Mouse (Mus musculus) heart, adult 2 months (tissue): ENCODE results near the gene Cd27. TPM values are rescaled to one million over a fixed set of nuclear protein-coding genes. Genes with fewer than 3 reads are reported as not detected.
"Not testable (repeated sequence)": the region's sequence is repeated elsewhere in the genome, so short reads cannot be mapped to it uniquely, and the experiment has no call there.

ENCODE experiments used
- DNase-seq, 2 experiments: peaks; one replicate each; pipeline ENCODE4 v3.0.0; 2021
- H3K27ac ChIP-seq: fragments of 200-600 bp; 2 replicates; pipeline ENCODE4 v1.8.1; 2022
- H3K27me3 ChIP-seq: fragments of 200-500 bp; 2 replicates; pipeline ENCODE4 v1.6.1; 2012; ENCODE audit warnings: mild to moderate bottlenecking, low read length, inconsistent platforms, mixed read lengths; ENCODE audit not compliant: control insufficient read depth, insufficient read depth
- H3K36me3 ChIP-seq: fragments of 200-500 bp; 2 replicates; pipeline ENCODE4 v1.6.1; 2012; ENCODE audit warnings: low read length, inconsistent platforms; ENCODE audit not compliant: control insufficient read depth, insufficient read depth
- H3K4me1 ChIP-seq: fragments of 200-500 bp; 2 replicates; pipeline ENCODE4 v1.6.1; 2011; ENCODE audit warnings: low read length; ENCODE audit not compliant: control insufficient read depth, insufficient read depth
- H3K4me3 ChIP-seq: fragments of 200-600 bp; 2 replicates; pipeline ENCODE4 v1.8.1; 2022
- H3K79me2 ChIP-seq: fragments of 200-500 bp; replicated peaks from 2 replicates; pipeline ENCODE4 v1.6.1; 2012; ENCODE audit warnings: mild to moderate bottlenecking, inconsistent platforms, low read length, moderate library complexity, mixed read lengths; ENCODE audit not compliant: control insufficient read depth, insufficient read depth
- H3K9ac ChIP-seq: fragments of 200-500 bp; 2 replicates; pipeline ENCODE4 v1.6.1; 2012; ENCODE audit warnings: low read depth, mild to moderate bottlenecking, control low read depth, inconsistent platforms, low read length, mixed read lengths
- CTCF ChIP-seq: fragments of 200-600 bp; IDR thresholded peaks from 2 replicates; pipeline ENCODE4 v1.8.1; 2022; ENCODE audit warnings: antibody characterized with exemption, mild to moderate bottlenecking, moderate library complexity
- EP300 ChIP-seq: fragments of 200-500 bp; IDR thresholded peaks from 2 replicates; pipeline ENCODE4 v1.6.1; 2011; ENCODE audit warnings: low read depth, low read length, control low read depth; ENCODE audit not compliant: insufficient read depth
- POLR2A ChIP-seq: fragments of 200-500 bp; IDR thresholded peaks from 2 replicates; pipeline ENCODE4 v1.6.1; 2011; ENCODE audit warnings: mild to moderate bottlenecking, low read depth, low read length, control low read depth; ENCODE audit not compliant: insufficient read depth
- WGBS: fragments of 180-500 bp; shearing (Covaris S2); methylation state at CpG from one replicate; pipeline ENCODE4 v1.1.7; 2018; 5-methylcytosine and 5-hydroxymethylcytosine counted together
- intact Hi-C: fragments of 180-260 bp; cut with DNase I; formaldehyde crosslinking; loops from one replicate; pipeline ENCODE4 v1.15.1; 2025
- polyA plus RNA-seq: library from polyadenylated mRNA; depleted of rRNA; stranded (reverse); fragments of >200 nt; gene quantifications from 2 replicates; pipeline ENCODE4 v1.2.3, GENCODE M21; 2012
- total RNA-seq, 2 experiments: library from RNA; stranded (reverse); gene quantifications; 2 replicates each; pipeline ENCODE4 v1.2.3; 2021

Cd27 gene
- total and polyA plus RNA-seq, 3 experiments = 0.41 to 2.2 (median 0.42) TPM

DNA sequence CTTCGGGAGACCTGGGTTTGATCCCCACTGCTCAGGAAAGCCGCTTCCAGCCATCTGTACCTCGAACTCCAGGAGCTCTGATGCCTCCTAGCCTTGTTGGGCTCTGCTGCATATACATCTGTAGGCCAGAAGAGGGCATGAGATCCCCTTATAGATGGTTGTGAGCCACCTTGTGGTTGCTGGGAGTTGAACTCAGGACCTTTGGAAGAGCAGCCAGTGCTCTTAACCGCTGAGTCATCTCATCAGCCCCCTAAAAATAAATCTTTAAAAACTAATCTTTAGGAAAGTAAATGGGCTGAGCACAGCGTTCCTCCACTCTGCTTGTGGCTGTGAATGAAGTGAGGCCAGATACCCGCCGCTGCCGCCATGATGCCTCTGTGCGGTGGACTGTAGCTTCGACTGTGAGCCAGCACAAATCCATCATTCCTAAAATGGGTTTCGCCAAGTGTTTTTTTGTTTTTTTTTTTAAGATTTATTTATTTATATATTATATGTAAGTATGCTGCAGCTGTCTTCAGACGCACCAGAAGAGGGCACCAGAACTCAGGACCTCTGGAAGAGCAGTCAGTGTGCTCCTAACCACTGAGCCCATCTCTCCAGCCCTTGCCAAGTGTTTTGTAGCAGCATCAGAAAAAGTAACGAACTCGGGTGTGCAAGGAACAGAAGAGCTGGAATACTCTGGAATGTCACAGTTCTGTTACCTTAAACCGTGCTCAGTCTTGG, 38.2 kb upstream of the Cd27 start:
- H3K4me1 ChIP-seq = no peaks in the 10 kb centered on the region; the same call in 1 of the 2 replicates
- 53% methylated on average over 15 of the region's 15 CpGs for WGBS
- TF ChIP-seq POLR2A = no peak
- peak; percentile 59 for TF ChIP-seq CTCF
- H3K79me2 ChIP-seq = no peaks in the 10 kb centered on the region
- H3K4me3 ChIP-seq = no peak overlapping the region
- H3K36me3 ChIP-seq = no peaks in the 10 kb centered on the region
- H3K9ac ChIP-seq = no peak overlapping the region
- no peaks in the 10 kb centered on the region for H3K27me3 ChIP-seq
- no peak overlapping the region for H3K27ac ChIP-seq
- peak in 1 of 2 experiments; percentile 36 for DNase-seq
- intact Hi-C loops = loop anchor here (1.0 to 5.0 kb wide), 4 partner anchors 38 to 228 kb away; partner anchors contain the start of genes Acrbp, Gapdh and Ltbr

DNA sequence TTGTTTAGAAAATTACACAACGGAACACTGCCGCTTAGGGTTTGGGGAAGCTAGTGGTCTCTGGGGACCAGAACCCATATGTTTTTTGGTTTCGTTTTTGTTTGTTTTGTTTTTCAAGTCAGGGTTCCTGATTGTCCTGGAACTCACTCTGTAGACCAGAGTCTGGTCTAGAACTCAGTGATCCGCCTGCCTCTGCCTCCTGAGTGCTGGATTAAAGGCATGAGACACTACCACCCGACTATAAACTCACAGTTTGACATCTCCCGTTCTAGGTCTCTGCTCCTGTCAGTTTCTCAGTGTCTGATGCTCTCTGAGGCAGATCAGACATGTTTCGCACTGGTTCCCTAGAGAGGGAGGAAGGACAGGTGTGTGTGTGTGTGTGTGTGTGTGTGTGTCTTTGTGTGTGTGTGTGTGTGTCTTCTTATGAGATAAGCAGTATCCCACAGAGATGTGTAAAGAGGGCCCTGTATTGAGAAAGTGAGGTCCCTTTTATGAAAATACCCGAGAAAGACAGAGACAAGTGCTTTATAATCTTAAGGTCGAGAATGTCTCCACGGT, 35.5 kb upstream of the Cd27 start:
- no peaks in the 10 kb centered on the region for H3K36me3 ChIP-seq
- no peak overlapping the region for H3K9ac ChIP-seq
- TF ChIP-seq EP300 = no peak
- TF ChIP-seq POLR2A = no peak
- TF ChIP-seq CTCF = no peak
- no peaks in the 10 kb centered on the region; the same call in 1 of the 2 replicates for H3K4me1 ChIP-seq
- H3K4me3 ChIP-seq = no peak overlapping the region
- peak overlapping the region; percentile 21; the same call in 1 of the 2 replicates for H3K27ac ChIP-seq
- no peaks in the 10 kb centered on the region for H3K27me3 ChIP-seq
- no peak for DNase-seq
- 64% methylated on average over 10 of the region's 10 CpGs for WGBS
- intact Hi-C loops = loop anchor here (5.0 kb wide), 3 partner anchors 105 to 225 kb away; partner anchors contain the start of genes Acrbp and Gapdh
- no peaks in the 10 kb centered on the region for H3K79me2 ChIP-seq

- 11% methylated on average over 17 of the region's 17 CpGs for WGBS
- Histone ChIP-seq H3K27me3 (no peaks in the 10 kb centered on the region), H3K4me3 (no peak overlapping the region; the same call in 1 of the 2 replicates), H3K4me1 (no peaks in the 10 kb centered on the region; the same call in 1 of the 2 replicates), H3K36me3 (no peaks in the 10 kb centered on the region), H3K9ac (peak overlapping the region; percentile 20; the same call in 1 of the 2 replicates), H3K79me2 (no peaks in the 10 kb centered on the region), H3K27ac (peak overlapping the region; percentile 43)
- DNase-seq = peak; percentile 89 to 92
- peak; percentile 64 for TF ChIP-seq POLR2A
- peak; percentile 92 for TF ChIP-seq CTCF
- peak; percentile 100 for TF ChIP-seq EP300
- intact Hi-C loops = loop anchor here (1.0 to 5.0 kb wide), 4 partner anchors 52 to 224 kb away; partner anchors contain the start of genes Acrbp and Gapdh
Measured at GRCm38 (mm10) chr6:125271455-125272227, 34.8 kb upstream of the Cd27 start.

DNA sequence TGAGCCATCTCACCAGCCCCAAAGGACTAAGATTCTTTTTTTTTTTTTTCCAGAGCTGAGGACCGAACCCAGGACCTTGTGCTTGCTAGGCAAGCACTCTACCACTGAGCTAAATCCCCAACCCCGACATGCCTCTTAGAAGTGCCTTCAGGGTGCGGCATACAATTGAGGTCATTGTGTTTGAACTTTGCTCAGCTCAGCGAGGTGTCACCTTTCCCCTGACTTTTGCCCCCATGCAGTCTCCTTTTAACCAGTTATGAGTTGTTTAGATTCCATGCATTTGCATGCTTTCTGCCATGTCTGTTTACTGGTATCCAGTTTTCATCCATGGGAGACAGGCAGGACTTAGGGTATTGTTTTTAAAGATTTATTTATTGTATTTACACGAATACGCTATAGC, 32.0 kb upstream of the Cd27 start:
- intact Hi-C loops = no loop called here
- 60% methylated on average over 6 of the region's 6 CpGs for WGBS
- Histone ChIP-seq H3K27me3 (no peaks in the 10 kb centered on the region), H3K36me3 (no peaks in the 10 kb centered on the region), H3K27ac (no peak overlapping the region), H3K9ac (no peak overlapping the region), H3K4me1 (no peaks in the 10 kb centered on the region; the same call in 1 of the 2 replicates), H3K79me2 (no peaks in the 10 kb centered on the region), H3K4me3 (no peak overlapping the region)
- no peak for TF ChIP-seq CTCF
- no peak for TF ChIP-seq EP300
- TF ChIP-seq POLR2A = no peak
- DNase-seq = no peak

- intact Hi-C loops = no loop called here
- Histone ChIP-seq H3K4me1 (no peaks in the 10 kb centered on the region; the same call in 1 of the 2 replicates), H3K27me3 (no peaks in the 10 kb centered on the region), H3K36me3 (no peaks in the 10 kb centered on the region), H3K79me2 (no peaks in the 10 kb centered on the region), H3K9ac (no peak overlapping the region), H3K27ac (no peak overlapping the region), H3K4me3 (no peak overlapping the region)
- no peak for DNase-seq
- 80% methylated on average over 3 of the region's 3 CpGs for WGBS
- TF ChIP-seq POLR2A (no peak), CTCF (no peak), EP300 (no peak)
Measured at GRCm38 (mm10) chr6:125267469-125267868, 30.7 kb upstream of the Cd27 start.

DNA sequence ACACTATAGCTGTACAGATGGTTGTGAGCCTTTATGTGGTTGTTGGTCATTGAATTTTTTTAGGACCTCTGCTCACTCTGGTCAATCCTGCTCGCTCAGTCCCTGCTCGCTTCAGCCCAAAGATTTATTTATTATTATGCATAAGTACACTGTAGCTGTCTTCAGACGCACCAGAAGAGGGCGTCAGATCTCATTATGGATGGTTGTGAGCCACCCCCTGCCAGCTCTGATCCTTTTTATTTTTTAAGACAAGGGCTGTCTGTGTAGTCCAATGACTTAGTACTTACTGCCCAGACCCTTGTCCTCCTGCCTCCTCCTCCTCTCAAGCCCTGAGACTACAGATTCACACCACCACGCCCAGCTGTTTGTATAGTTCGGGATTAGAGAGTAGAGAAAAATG, 29.8 kb upstream of the Cd27 start:
- H3K79me2 ChIP-seq, H3K4me3 ChIP-seq, H3K9ac ChIP-seq, H3K4me1 ChIP-seq, intact Hi-C loops, H3K36me3 ChIP-seq, H3K27ac ChIP-seq, DNase-seq, H3K27me3 ChIP-seq: not testable (repeated sequence)
- WGBS = 72% methylated on average over 6 of the region's 6 CpGs
